Mouse (Mus musculus) kidney, adult 11 months (tissue): ENCODE results near the gene Psg29.
A peak's percentile ranks its signal among the peaks of the same experiment; 100 is the strongest.

ENCODE experiments used
- DNase-seq: peaks from one replicate; pipeline ENCODE4 v3.0.0; 2022

Gene Psg29

DNA sequence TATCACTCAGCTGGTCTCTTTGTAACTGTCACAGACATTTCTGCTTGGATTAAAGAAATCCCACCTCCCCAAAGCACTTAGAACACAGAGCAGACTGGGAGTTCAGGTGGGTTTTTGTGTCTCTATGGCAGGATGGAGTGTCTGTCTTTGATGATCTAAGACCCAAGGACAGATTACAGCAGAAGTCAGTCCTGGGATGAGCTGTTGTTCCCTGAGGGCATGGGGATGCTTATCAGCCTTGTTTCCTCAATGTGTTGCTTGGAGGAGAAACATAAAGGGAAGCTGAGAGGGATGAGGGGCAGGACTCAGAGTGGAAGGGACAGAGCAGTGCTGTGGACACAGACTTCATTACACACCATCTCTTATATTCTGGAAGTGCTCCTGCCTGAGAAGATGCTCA is at the start of gene Psg29:
Gene Psg29, plus strand, starts transcription at position 301 of the 400 bp plus-strand sequence.
- DNase-seq: no peak

- DNase-seq: peak; percentile 72
Observed at GRCm38 (mm10) chr7:17155634-17156033, 47.6 kb upstream of the Psg29 start.

- DNase-seq: peak; percentile 53
Observed at GRCm38 (mm10) chr7:17156885-17157677, 46.2 kb upstream of the Psg29 start.

GRCm38 (mm10) chr7:17159011-17159410 is 44.3 kb upstream of the Psg29 start:
- DNase-seq: peak; percentile 20

DNA sequence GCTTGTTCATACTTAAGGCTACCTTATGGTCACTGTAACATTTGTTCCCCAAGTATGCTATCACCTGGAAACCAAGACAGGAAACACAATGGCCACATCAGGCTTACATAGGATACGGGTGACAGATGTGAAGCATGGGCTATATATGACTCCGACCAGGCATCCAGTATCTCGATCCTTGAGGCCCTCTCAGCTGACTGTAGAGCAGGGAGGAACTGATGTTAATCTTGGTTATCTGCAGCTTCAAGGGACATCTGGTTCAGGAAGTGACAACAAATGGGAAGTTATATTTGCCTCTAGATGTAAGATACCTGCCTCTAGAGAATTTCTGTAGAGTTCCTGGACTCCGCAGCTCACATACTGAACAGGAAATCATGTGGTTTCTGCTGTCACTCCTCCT is 31.4 kb upstream of the Psg29 start:
- no peak for DNase-seq

DNA sequence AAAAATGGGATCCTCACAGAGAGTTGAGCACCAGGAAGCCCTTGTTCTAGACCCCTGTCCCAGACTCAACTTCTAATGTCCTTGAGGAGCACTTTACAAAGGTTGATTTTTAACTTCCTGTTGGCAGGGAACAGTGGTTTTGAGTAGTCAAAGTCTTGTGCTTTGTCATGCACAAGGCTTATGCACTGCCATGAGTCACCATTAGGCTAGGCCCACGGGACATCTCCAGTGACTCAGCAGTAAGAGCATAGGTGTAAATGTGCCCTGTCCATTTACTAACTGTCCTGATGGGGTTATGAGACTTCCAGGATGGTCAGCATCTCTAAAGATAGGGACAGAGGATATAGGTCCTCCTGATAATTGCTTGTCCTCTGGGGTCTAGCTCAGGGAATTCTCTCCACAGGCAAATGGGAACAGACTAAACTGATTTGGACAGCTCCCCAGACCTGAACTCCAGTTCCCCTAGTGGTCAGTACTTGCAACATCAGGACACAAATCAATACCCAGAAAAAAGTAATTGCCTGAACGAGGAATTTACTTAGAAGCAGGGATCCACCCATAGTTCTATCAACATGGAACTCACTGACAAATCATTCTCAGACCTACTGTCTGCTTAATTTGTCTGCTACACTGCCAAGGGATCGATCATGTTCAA is 2.4 kb downstream of the Psg29 start:
- no peak for DNase-seq
